In genomic region chr4:49189991-49190526, GRCm38 (mm10) we compare ENCODE assay signal across 22 mouse cellular contexts.
A peak's percentile ranks its signal among the peaks of the same experiment; 100 is the strongest.
DNase-seq lines count a peak whose midpoint lies in the region; ATAC-seq and TF ChIP-seq lines count a peak whose summit lies in the region.
"Had no signal": no experiment of that assay in that cellular context is flagged by ENCODE, and none has a peak within 500 bp of the region (broad histone marks: within the 10 kb centered on the region; RNA-seq: fewer than 3 reads in every experiment).

No protein-coding gene starts in this region.

- H3K27me3 ChIP-seq in hindbrain, postnatal 0 days (ENCODE audit: insufficient read depth, low read length) = no peaks in the 10 kb centered on the region
- H3K27me3 ChIP-seq in midbrain, postnatal 0 days (ENCODE audit: insufficient read depth, low read length) = no peaks in the 10 kb centered on the region
- H3K27me3 ChIP-seq: forebrain, embryonic 15.5 days; heart, embryonic 12.5 days; limb, embryonic 15.5 days; megakaryocyte, embryonic 14.5 days had no signal

- WGBS in hindbrain, postnatal 0 days = 69% methylated on average over 3 of the region's 3 CpGs
- WGBS in midbrain, postnatal 0 days = 66% methylated on average over 3 of the region's 3 CpGs

- H3K4me2 ChIP-seq in hindbrain, postnatal 0 days (ENCODE audit: low read depth, low read length) = no peak overlapping the region
- H3K4me2 ChIP-seq in midbrain, postnatal 0 days (ENCODE audit: low read depth, low read length, poor library complexity, severe bottlenecking) = no peak overlapping the region
- H3K4me2 ChIP-seq: forebrain, embryonic 15.5 days; heart, embryonic 12.5 days; limb, embryonic 15.5 days; lung, embryonic 14.5 days had no signal

- H3K4me3 ChIP-seq in hindbrain, postnatal 0 days (ENCODE audit: low read length) = no peak overlapping the region
- H3K4me3 ChIP-seq in midbrain, postnatal 0 days (ENCODE audit: low read depth, low read length) = no peak overlapping the region
- no peak overlapping the region for H3K4me3 ChIP-seq in layer of hippocampus, adult 2 months
- H3K4me3 ChIP-seq: forebrain, embryonic 15.5 days; heart, embryonic 12.5 days; left cerebral cortex, adult 2 months; limb, embryonic 15.5 days; megakaryocyte, embryonic 14.5 days had no signal

- H3K9me3 ChIP-seq in hindbrain, postnatal 0 days (ENCODE audit: low read length) = no peaks in the 10 kb centered on the region
- H3K9me3 ChIP-seq in midbrain, postnatal 0 days (ENCODE audit: low read length) = no peaks in the 10 kb centered on the region
- H3K9me3 ChIP-seq: forebrain, embryonic 15.5 days; heart, embryonic 12.5 days; limb, embryonic 15.5 days; megakaryocyte, embryonic 14.5 days had no signal

- intact Hi-C loops in left cerebral cortex, postnatal 4 days (cut with DNase I) = no loop called here

- H3K27ac ChIP-seq in hindbrain, postnatal 0 days = no peak overlapping the region
- H3K27ac ChIP-seq in midbrain, postnatal 0 days (ENCODE audit: low read depth, low read length) = no peak overlapping the region
- no peak overlapping the region for H3K27ac ChIP-seq in layer of hippocampus, adult 2 months
- H3K27ac ChIP-seq: forebrain, embryonic 15.5 days; left cerebral cortex, adult 2 months; limb, embryonic 15.5 days; liver, embryonic 14.5 days; stomach, postnatal 0 days had no signal

- H3K9ac ChIP-seq in hindbrain, postnatal 0 days (replicated peaks; ENCODE audit: low read length) = no peak overlapping the region
- H3K9ac ChIP-seq in midbrain, postnatal 0 days (replicated peaks; ENCODE audit: low read length, poor library complexity, severe bottlenecking) = no peak overlapping the region
- H3K9ac ChIP-seq: forebrain, embryonic 15.5 days; heart, embryonic 12.5 days; limb, embryonic 15.5 days; liver, embryonic 14.5 days; lung, embryonic 14.5 days had no signal

- ATAC-seq in hindbrain, postnatal 0 days = no peak
- ATAC-seq in midbrain, postnatal 0 days (ENCODE audit: low FRiP score) = no peak
- ATAC-seq: forebrain, embryonic 15.5 days had no signal

- no peaks in the 10 kb centered on the region for H3K4me1 ChIP-seq in hindbrain, postnatal 0 days (ENCODE audit: insufficient read depth, low read length)
- H3K4me1 ChIP-seq in midbrain, postnatal 0 days (ENCODE audit: insufficient read depth, low read length) = no peaks in the 10 kb centered on the region
- H3K4me1 ChIP-seq: forebrain, embryonic 15.5 days; heart, embryonic 12.5 days; limb, embryonic 15.5 days; megakaryocyte, embryonic 14.5 days had no signal

- no peaks in the 10 kb centered on the region for H3K36me3 ChIP-seq in hindbrain, postnatal 0 days (ENCODE audit: insufficient read depth, low read length)
- no peaks in the 10 kb centered on the region for H3K36me3 ChIP-seq in midbrain, postnatal 0 days (ENCODE audit: insufficient read depth, low read length)
- H3K36me3 ChIP-seq: forebrain, embryonic 15.5 days; heart, embryonic 12.5 days; limb, embryonic 15.5 days had no signal

- TF ChIP-seq CTCF in hindbrain, postnatal 0 days (IDR thresholded peaks at IDR 0.05; ENCODE audit: low read depth) = no peak
- no peak for TF ChIP-seq CTCF in midbrain, postnatal 0 days (IDR thresholded peaks at IDR 0.05)
- TF ChIP-seq CTCF in layer of hippocampus, adult 2 months (conservative IDR thresholded peaks at IDR 0.05) = no peak

- DNase-seq in cerebellum, postnatal 10 days = peak; percentile 45 to 46
- DNase-seq in cerebellum, adult 8-10 months = no peak
- peak; percentile 7 for DNase-seq in left cerebral cortex, postnatal 4 days
- DNase-seq in left cerebral cortex, adult 18-20 months (ENCODE audit: low spot score in 2 of 2) = no peak
- peak; percentile 53 for DNase-seq in hindbrain, postnatal 0 days (ENCODE audit: low spot score)
- DNase-seq in midbrain, postnatal 0 days (ENCODE audit: low spot score) = peak; percentile 25
- no peak for DNase-seq in spleen, postnatal 4 days (ENCODE audit: low spot score in 2 of 2)
- DNase-seq in layer of hippocampus, adult 2 months (ENCODE audit: low spot score in 2 of 2) = no peak
- DNase-seq: adrenal gland, postnatal 14 days; heart, postnatal 14 days; kidney, adult 18-20 months; layer of hippocampus, adult 9-11 months; lung, embryonic 14.5 days; lung, postnatal 36 days; thymus, adult 2 months had no signal

Comparison
In these comparisons a context has a peak if more than half of its experiments do, and no peak if none do; other contexts are left out.
1. DNase-seq: peak in cerebellum, postnatal 10 days (2 of 2), left cerebral cortex, postnatal 4 days (single experiment), hindbrain, postnatal 0 days (single experiment) and midbrain, postnatal 0 days (single experiment); none in cerebellum, adult 8-10 months (single experiment), left cerebral cortex, adult 18-20 months (0 of 2), spleen, postnatal 4 days (0 of 2) and layer of hippocampus, adult 2 months (0 of 2).